Mouse (Mus musculus): Measurements from ENCODE around the gene Syap1.

Gene Syap1

GRCm38 (mm10) chrX:162829741-162830140 lies 58.5 kb downstream of the Syap1 start:
- no peak for DNase-seq

GRCm38 (mm10) chrX:162829203-162829708 lies 59.0 kb downstream of the Syap1 start, which contains the start of gene Txlng:
Gene Txlng, minus strand, starts transcription at chrX:162829454.
- DNase-seq, result peak; percentile 94 to 96

GRCm38 (mm10) chrX:162828783-162829182 lies 59.5 kb downstream of the Syap1 start:
- DNase-seq, result no peak

- no peak for DNase-seq
These were observed 60.2 kb downstream of the Syap1 start for GRCm38 (mm10) chrX:162828016-162828415.
